Mouse (Mus musculus) megakaryocyte, embryonic 14.5 days (primary cell): ENCODE measurements around the gene Igfbp7.

ENCODE experiments used
- FLI1 ChIP-seq: IDR thresholded peaks from 2 replicates; pipeline ENCODE4 v1.6.1; 2012; ENCODE audit warnings: low read length, inconsistent platforms, mixed read lengths
- GATA1 ChIP-seq: IDR thresholded peaks from 3 replicates; pipeline ENCODE4 v1.6.1; 2012; ENCODE audit warnings: mixed read lengths, low read length, inconsistent platforms, borderline replicate concordance

- TF ChIP-seq GATA1, result no peak
- TF ChIP-seq FLI1, result no peak
Measured at GRCm38 (mm10) chr5:77374945-77375344, 32.9 kb downstream of the Igfbp7 start.
